Mouse (Mus musculus) natural killer cell, adult 2 months (primary cell): ENCODE data around the gene Trmo.
A peak's percentile ranks its signal among the peaks of the same experiment; 100 is the strongest.

Experiments
- DNase-seq, 2 experiments: peaks; one replicate each; pipeline ENCODE4 v3.0.0; 2022; ENCODE audit warnings: low spot score in 2 of 2

Gene Trmo

DNA sequence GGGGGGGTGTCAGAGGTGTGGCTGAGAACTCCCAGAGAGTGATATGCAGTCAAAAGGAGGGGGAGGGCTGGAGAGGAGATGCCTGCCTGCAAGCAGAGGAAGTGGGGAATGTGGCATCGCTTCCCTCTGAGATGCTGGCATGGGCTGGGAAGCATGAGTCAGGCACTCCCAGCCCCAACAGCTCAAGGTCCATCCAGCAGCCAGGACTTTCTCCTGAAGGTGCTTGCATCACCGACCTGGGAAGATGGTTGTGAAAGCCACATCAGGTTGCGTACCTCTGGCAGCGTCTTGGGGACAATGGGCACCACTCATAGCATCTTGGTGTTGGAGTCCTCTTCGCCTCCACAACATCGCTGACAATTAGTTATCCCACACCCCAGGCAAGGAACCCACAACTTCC, 18.8 kb downstream of the Trmo start:
- no peak for DNase-seq

DNA sequence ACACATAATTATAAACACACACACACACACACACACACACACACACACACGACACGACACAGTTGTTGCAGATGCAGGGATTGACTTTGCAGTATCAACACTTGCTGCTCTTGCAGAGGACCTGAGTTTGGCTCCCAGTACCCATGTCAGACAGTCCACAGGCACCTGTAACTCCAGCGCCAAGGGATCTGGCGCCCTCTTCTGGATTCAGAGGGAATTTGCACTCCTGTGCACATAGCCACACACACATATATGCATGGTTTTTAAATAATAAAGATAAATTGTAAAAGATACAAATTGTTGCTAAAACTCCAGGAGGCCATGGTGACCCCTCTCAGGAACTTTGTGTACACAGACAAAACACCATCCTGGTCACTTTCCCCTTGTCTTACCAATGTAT, 20.2 kb downstream of the Trmo start:
- no peak for DNase-seq

DNA sequence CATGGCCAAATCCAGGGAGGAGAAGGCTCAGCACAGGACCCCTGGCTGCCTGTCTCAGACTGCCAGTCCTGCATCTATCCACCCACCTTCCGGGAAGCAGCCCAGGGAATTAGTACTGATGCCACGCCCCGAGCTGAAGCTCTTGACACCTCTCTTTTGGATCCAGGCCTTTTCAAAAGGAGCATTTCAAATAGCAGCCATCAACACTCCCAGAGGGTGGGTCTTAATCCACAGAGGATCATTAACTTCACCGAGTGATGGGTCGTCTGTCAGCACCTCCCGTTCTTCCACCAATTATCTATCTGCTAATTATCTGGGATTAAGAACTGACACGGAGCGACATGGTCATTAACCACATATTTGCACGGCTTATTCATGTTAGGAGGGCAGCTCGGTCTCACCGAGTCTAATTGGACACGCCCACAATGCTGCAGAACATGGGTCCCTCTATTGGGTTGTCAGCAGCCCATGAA, 21.7 kb downstream of the Trmo start:
- DNase-seq = no peak

DNA sequence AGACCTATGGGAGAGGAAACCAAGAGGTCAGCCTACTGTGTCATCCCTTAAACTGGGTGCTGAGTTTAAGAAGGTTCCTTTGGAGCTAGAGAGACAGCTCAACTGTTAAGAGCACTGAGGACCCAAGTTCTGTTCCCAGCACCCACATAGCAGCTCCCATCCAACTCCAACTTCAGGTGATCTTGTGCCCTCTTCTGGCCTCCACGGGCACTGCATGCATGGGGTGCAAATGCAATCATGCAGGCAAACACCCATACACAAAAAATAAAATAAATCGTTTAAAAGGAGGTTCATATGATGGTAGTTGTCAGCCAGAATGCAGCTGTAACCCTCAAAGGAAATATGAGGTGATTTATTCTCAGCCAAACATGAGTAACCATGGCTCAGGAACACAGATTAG, 24.9 kb downstream of the Trmo start:
- DNase-seq = no peak

DNA sequence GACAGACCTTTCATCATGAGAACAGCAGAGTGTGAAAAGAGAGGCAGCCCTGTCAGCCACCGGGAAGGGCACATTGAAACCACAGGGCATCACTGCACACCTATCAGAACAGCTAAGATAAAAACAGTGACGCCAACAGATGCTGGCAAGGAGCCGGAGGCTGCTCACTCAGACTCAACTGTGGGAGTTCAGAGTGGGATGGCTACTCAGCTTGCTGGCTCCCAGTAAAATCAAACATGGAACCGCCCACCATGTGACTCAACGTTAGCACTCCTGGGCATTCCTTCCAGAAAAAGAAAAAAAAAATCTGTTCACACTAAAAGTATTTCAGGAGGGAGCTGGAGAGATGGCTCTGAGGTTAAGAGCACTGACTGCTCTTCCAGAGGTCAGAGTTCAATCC, 28.0 kb downstream of the Trmo start:
- DNase-seq = no peak

DNA sequence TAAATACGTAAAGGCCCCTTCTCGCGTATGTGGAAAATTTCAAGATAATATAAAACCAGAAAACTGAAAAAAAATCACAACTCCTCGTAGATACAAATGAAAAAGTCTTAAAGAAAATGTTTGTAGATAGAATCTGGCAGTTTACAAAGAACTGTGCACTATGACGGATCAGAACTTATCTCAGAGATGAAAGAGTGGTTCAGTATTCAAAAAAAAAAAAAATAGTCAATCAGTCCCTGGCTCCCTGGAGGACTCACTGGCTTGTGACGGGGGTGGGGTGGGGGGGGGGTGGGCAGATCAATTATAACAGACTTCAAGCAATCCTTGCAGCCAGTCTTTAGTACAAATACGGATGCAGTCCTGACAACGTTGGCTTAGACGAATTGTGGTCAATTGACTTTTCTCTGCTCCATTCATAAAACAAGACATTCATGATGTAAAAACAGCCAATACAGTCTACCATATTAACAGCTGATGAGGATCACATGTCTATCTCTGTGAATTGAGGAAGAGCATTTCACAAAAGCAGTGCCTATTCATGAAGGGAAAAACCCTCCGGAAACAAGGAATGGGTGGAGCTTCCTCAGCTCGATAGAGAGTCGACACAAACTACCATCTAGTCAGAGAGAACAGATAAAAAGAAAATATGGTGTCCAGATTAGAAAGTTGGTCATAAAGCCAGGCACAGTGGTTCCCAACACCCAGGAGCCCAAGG, 29.5 kb downstream of the Trmo start:
- peak in 1 of 2 experiments; percentile 26 for DNase-seq

DNA sequence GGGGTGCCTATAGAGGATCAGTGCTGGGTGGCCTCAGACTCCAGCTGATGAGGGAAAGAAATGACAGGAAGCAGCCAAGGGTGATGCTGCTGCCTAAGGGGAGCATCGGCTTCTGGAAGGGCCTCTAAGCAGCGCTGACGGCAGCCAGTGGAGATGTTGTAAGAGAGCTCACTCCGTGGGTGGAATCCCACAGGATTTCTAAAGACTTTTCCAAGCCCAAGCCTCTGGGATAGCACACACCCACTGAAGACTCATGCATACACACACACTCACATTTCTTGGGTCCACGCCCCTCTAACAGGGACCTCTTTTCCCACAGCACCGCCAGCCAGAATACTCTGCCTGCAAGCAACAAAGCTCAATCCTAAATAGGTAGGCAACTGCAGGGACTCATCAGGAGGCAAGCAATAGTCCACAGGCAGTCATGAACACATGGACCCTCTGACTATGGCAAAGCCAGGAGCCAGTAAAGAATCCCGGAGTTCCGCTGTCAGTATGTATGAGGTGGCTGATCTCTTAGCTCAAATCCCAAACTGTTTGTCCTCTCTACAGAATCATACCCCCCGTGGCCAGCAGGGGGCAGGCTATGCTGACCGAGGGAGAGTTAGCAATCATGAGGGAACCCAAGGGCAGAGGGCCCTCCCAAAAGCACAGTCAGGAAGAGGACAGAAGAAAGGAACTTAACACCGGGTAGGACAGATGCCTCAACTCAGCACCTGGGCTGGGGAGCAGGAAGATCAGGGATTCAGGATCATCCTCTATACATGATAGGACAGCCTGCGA, 32.7 kb downstream of the Trmo start:
- DNase-seq = peak; percentile 25 to 51

DNA sequence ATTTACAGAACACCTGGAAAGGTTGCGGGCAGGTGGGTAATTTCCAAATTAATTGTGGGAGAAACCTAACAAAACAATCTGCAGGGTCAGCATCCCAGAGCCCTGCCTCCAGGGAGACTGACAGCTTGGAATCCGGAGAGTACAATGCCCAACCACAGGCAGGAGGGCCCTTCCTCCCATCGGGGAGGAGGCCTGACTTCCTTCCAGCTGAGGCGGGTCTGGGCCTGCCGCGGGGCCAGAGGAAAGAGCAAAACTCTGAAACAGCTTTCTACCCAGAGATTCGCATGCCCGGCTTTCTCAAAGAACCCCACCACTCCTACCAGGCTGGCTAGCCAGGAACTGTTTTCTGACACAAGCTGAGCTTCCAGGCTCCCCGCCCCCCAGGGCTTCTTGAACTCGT, 36.2 kb downstream of the Trmo start:
- DNase-seq = no peak

DNA sequence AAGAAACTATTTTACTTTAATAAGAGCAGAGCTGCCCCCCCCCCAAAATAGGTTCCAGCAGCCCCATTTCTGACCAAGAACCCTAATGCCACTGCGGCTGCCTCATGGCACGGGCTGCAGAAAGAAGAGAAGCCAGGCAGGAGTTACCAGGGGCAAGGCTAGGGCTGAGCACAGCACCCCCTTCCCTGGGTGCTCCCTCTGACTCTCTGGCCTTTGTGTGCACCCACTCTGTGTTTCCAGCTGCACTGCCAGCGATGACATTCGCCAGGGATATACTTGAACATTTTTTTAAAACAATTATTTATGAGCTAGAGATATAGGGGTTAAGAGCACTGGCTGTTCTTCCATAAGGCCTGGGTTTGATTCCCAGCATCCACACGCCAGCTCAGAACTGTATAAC, 39.7 kb downstream of the Trmo start:
- no peak for DNase-seq

DNA sequence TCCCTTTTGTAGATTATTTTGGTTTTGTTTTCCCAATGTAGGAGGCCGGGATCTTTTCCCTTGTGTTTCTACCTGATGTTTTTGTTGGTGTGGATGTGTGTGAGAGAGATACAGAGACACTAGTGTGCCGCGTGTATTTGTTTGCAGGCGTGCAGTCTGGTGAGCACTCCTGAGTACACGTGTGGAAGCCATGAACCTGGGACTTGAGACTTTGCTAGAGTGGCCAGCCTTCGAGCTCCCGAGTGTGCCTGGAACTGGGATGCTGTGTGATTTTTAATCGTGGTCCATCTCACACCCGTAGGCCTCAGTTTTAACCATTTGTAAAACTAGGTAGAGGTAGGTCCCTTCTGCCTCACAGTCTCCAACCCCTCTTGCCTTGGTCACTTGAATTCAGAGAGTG, 40.3 kb downstream of the Trmo start:
- no peak for DNase-seq

DNA sequence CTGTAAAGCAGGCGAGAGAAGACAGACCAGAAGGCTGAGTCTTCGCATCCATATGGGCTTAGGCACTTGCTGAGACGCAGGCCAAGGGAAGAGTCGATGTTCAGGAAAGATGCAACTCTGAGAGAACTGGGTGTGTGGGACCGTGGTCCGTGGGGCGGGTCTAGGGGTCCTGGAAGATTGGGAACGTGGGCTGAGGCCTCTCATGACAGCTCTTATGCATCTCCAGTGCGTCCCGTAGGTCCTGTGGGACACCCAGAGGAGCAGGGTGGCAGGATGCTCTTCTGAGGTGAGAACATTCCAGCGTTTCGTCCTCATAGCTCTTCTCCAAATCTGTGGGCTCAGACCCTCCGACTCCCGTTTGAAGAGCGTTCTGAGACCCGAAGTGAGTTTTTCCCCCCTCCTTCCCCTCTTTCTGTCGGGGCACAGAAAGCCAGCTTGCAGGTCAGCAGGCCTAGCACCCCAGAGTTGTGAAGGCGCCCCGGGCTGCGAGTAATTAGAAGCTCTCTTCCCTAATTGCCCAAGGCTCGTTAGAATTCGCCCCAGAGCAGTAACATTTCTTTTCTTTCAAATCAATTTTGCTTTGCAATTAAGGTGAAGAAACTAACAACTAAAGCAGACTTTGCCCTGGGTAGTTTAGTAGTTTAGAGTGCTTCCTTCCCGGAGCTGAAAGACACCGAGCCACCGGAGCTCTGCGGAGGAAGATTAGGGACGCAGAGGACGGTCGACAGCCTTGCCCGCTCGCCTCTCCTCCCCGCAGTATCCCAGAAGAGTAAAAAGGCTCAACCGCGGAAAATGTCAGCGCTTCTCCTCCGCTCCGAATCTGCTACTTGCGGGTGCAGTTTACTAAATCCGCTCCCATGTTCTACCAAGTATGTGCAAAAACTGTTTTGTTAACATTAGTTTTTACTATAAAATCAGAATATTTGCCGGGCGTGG, 41.4 kb downstream of the Trmo start:
- no peak for DNase-seq

DNA sequence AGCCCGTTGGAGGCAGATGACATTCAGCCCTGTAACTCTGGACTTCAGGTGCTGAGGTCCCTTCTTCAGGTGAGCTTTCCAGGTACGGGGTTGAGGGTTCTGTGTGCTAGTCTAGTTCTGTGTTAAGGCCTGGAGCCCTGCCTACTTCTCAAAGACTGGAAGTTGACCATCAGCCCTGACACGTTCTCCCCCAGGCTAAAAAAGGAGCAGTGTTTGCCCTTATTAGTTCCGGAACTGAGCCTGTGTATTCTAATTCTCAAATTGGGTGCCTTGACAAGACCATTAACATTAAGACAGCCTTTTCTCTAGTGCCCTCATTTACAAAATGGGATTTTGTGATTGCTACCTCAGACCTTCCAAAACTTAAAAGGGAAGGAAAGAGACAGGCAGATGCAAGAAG, 42.1 kb downstream of the Trmo start:
- DNase-seq = no peak

DNA sequence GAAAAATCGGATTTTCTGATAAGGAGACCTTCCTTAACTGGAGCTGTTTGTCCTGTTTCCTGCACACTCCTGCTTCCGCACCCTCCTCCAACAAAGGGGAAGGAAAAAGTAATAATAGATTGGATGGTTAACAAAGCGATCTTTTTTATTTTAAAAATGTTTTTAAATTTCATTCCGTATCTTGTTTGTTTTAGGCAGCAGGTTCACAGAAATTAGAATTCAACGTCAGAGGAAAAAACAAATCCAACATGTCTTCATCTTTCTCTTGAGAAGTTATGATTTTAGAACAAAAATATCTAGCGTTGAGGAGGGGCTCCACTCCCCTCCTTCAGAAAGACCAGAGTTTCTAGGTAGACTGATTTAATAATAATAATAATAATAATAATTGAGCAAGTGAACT, 43.0 kb downstream of the Trmo start:
- no peak for DNase-seq

DNA sequence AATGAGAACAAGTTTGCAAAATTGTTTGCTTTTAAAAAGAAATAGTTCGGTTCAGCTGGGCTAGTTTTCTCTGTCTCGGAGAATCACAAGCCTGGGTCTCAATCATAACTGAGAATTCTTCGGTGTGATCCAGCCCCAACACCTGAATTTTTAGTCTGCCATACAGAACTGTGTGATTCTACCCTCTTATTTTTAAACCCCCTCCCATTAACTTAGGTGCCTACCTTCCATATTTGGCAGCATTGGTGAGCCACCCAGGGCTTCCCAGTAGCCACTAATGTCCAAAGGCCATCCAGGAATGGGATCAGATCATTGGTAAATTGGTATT, 43.5 kb downstream of the Trmo start:
- DNase-seq = no peak

DNA sequence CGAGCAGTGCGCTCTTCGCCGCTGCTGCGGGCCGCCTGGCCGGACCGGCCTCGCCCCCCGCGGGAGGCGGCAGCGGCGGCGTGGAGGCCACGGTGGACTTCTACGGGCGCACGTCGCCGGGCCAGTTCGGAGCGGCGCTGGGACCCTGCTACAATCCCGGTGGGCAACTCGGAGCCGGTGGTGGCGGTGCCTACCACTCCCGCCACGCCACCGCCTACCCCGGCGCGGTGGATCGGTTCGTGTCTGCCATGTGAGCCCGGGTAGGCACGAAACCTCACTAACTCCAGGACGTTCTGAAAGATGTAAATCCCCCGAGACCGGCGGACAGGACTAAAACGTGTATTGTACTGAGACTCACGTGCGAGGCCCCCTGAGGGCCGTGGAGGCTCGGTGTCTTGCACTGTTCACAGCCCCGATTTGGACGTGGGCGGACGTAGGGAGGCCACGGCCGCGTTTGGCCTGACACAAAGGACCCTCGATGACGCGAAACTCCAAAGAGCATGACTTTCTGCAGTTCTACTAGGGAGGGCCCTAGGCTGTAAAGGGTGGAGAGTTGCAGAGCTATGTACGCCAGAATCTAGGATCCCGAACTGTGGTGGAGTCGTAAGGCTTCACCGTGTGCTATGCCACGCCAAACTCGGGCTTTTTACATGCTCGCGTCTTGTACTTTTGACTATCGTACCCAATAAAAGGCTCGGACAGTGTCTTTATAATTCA, 44.0 kb downstream of the Trmo start:
- no peak for DNase-seq

DNA sequence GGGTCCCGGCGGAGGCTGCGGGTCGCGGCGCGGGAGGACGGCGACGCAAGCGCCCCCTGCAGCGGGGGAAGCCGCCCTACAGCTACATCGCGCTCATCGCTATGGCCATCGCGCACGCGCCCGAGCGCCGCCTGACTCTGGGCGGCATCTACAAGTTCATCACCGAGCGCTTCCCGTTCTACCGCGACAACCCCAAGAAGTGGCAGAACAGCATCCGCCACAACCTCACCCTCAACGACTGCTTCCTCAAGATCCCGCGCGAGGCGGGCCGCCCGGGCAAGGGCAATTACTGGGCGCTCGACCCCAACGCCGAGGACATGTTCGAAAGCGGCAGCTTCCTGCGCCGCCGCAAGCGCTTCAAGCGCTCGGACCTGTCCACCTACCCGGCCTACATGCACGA, 44.9 kb downstream of the Trmo start:
- DNase-seq = peak in 1 of 2 experiments; percentile 24

DNA sequence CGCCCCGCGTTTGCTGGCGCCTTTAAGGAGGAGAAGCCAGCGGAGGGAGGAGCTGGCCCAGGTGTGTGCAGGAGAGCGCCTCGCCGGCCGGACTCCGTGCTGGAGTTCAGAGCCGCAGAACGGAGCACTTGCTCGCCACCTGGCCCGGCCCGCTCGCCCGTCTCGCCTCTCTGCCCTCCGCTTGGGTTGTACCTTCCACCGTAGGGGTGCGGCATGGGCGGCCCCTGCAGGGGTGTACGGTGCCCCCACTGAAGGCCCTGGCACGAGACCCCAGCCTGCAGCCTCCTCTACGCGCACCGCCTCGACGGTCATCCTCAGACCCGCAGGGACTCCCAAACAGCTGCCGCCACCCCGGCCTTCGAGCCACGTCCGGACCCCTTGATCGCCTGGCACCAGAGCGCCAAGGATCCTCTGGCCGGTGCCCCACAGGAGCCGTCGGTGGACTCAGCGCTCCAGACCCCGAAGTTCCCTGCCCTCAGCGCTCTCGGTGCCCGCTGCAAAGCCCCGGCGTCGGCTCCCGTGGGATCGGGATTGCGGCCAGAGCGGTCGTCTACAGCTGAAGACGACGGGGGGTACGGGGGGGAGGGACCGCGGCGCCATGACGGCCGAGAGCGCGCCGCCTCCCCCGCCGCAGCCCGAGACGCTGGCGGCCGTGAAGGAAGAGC, 45.5 kb downstream of the Trmo start, which contains the start of gene Foxe1:
Gene Foxe1 (plus strand): TSS at position 14 of the 665 bp plus-strand sequence.
- no peak for DNase-seq

DNA sequence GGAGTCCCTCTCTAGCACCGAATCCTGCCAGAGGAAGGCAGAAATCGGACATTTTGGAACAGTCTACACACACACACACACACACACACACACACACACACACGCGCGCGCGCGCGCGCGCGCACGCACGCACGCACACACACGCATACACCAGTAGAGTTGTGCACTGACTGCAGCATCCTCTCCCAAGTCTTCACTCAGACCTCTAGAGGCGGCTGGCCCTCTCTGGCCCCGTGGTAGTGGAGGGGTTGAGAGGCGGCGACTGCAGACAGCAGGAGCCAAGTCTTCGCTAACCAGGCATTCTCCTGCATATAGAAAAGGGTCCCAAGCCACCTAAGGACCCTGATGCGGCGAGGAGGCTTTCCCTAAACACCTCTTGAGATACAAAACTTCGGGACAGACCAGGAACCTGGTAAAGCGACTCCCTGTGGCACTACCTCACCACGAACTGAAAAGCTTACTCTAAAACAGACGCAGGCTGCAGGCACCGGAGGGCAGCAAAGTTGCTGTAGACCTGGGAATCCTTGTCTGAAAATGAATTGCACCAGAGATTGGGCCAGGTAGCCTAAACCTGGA, 46.4 kb downstream of the Trmo start:
- no peak for DNase-seq

DNA sequence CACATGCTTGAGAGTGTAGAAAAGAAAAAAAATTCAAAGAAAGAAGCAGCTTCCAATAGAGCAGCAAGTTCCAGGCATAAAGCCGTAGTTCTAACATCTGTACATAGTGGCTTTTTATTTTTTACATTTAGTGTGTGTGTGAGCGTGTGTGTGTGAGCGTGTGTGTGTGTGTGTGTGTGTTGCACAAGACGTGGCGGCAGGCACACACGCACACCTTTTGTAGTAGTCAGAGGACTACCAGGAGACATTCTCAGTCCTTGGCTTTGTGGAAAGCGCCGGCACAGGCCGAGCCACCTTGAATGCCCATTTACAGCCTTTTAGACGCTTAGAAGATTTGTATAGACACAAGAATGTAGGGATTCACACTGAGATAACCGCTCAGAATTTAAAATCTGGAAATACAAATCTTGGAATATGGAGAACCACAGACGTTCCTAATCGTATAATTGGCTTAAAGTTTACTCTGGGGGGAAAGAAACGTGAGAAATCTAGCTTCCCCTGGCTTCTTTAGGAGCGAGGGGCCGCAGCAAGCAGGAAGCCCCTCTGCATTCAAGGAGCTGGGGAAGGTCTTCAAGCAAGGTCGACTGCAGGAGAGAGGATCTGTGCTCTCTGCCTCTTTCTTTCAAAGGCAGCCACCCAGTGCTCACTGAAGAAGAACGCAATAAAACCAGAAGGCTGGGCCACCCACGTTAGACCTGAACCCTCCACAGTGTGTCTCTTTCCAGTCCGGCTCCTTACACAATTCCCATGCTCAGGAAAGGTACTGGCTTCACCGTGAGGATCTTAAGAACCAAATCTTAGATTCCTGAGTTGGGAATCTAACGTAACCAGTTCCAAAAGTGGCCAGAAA, 47.2 kb downstream of the Trmo start:
- no peak for DNase-seq

DNA sequence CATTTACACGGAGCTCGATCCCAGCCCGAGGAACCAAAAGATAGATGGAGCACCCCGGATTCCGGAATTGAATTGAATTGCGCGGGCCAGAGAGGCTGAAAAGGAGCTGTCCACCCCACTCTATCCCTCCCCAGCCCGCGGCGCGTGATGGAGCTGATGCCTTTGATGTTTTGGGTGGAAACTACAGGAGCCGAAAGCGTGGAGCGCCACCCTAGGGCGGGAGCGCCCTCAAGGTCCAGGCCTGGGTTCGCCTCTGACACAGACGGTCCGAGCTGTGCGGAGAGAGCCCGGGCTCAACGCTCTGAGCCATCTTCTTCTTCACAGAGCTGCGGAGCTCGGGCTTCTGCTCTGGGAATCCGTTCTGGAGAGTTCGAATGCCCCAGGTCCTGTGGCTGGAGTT, 49.7 kb downstream of the Trmo start:
- DNase-seq = no peak
